Mouse (Mus musculus): ENCODE measurements around the gene Cbfa2t3. TPM values are rescaled to one million over a fixed set of nuclear protein-coding genes. Genes with fewer than 3 reads are reported as not detected.
"Not testable (repeated sequence)": the region's sequence is repeated elsewhere in the genome, so short reads cannot be mapped to it uniquely, and the experiment has no call there.

Gene Cbfa2t3
- total RNA-seq, 2 experiments from 2014 or later, result 40.0 to 43.6 TPM

DNA sequence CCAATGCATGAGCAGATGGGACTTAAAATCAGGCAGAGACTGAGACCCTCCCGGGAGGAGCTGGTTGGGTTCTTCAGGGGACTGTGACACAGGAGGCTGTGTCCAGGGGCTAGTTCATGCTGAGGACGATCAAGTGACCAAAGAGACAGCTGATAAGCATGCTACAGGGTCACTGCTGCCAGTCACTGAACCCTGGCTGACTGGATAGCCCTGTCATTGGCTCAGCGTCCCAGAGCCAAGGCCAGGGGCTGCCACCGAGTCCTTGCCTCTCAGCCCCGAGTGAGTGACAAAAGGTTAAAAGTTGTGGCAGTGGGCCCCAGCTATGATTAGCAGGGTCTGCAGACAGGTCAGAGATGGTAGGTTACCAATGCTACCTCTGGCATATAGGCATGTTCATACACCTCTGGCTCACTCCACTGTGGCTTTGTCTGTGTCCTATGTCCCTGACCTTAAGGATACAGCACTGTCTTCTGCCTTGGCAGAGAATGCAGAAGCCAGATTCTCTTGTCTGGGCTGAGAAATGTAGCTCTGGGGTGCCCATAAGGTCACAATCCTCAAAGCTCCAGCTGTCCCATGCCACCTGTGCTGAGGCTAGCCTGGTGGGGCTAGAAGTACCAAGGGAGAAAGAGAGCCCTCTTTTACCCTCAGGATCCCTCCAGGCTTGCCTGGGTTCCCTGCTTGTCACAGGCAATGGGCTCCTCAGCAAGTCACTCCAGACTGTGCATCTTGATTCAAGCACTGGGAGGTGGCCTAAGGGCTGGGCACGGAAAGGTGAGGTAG is 54.5 kb downstream of the Cbfa2t3 start:
- DNase-seq (ENCODE audit: extremely low spot score in 1 of 2, low spot score in 1 of 2), result no peak

DNA sequence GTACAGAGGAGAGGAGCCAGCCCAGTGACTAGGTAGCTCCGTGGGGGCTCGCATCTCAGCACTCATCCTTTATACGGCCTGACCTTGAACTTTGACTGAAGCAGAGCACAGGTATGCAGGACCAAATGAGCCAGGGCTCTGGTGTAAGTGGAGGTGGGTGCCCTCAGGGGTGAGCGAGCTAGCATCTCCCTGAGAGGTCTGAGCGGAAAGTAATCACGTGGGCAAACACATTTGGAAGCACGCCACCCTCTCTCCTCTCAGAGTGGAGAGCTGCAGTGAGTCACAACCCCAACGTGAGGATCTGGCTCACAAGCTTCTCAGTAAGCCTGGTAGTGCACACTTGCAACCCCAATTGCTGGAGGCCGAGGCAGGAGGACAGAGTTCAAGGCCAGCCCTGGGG is 56.8 kb downstream of the Cbfa2t3 start:
- peak in 1 of 2 experiments; percentile 31 for DNase-seq (ENCODE audit: extremely low spot score in 1 of 2, low spot score in 1 of 2)

- DNase-seq (ENCODE audit: extremely low spot score in 1 of 2, low spot score in 1 of 2), result peak; percentile 53 to 59
These were observed 57.5 kb downstream of the Cbfa2t3 start for GRCm38 (mm10) chr8:122641406-122641805.

- DNase-seq (ENCODE audit: extremely low spot score in 1 of 2, low spot score in 1 of 2), result no peak
These were observed 58.1 kb downstream of the Cbfa2t3 start for GRCm38 (mm10) chr8:122640825-122641224.

DNA sequence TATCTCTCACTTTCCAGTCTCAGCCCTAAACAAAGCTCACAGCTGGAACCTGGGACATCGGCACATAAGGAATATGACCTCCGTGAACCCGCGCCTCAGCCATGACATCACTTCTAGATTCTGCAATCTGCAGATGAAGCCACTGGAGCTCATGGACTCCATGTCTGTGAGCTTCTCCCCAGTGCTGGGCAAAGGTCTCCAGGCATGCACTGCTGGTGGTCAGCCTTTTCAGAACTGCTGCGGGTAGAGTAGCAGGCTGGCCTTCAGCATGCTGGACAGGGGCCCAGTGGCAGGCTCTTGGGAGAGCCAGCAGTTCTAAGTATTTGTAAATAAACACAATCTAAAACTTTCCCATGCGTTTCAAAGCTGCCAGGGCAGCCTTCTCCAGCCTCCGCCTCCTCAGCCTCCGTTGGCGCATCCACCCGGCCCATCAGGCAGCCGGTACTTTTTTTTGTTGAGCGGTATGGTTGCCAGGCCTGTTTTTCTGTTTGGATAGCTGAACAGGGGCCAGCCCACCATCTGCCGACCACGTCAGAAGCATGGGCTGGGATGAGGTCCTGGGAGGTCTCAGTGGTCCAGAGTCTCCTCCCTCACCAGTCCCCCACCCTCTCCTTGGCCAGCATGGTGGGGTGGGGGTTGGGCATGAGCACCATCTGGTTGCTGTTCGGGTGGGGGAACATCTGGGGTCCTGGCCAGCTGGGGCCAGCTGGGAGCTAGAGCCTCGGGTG is 59.2 kb downstream of the Cbfa2t3 start:
- DNase-seq (ENCODE audit: extremely low spot score in 1 of 2, low spot score in 1 of 2), result peak in 1 of 2 experiments; percentile 28

GRCm38 (mm10) chr8:122638601-122639000 is 60.3 kb downstream of the Cbfa2t3 start:
- no peak for DNase-seq (ENCODE audit: extremely low spot score in 1 of 2, low spot score in 1 of 2)

- no peak for DNase-seq (ENCODE audit: extremely low spot score in 1 of 2, low spot score in 1 of 2)
These were observed 61.7 kb downstream of the Cbfa2t3 start for GRCm38 (mm10) chr8:122637230-122637629.

GRCm38 (mm10) chr8:122636803-122637175 is 62.1 kb downstream of the Cbfa2t3 start:
- no peak for DNase-seq (ENCODE audit: extremely low spot score in 1 of 2, low spot score in 1 of 2)

- DNase-seq (ENCODE audit: extremely low spot score in 1 of 2, low spot score in 1 of 2), result no peak
These were observed 62.8 kb downstream of the Cbfa2t3 start for GRCm38 (mm10) chr8:122635878-122636802.

- DNase-seq (ENCODE audit: extremely low spot score in 1 of 2, low spot score in 1 of 2), result no peak
These were observed 65.7 kb downstream of the Cbfa2t3 start for GRCm38 (mm10) chr8:122633205-122633604.

DNA sequence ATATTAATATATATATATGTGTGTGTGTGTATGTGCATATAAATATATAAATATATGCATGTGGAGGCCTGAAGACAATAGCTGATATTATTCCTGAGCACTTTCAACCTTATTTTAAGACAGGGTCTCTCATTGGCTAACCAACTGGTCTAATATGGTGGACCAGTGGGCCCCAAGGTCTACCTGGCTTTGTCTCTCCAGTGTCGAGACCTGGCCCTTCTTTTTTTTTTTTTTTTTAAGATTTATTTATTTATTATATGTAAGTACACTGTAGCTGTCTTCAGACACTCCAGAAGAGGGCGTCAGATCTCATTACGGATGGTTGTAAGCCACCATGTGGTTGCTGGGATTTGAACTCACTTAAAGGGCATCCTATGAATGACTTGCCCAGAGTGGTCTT is 66.8 kb downstream of the Cbfa2t3 start:
- not testable (repeated sequence) for DNase-seq (ENCODE audit: extremely low spot score in 1 of 2, low spot score in 1 of 2)

DNA sequence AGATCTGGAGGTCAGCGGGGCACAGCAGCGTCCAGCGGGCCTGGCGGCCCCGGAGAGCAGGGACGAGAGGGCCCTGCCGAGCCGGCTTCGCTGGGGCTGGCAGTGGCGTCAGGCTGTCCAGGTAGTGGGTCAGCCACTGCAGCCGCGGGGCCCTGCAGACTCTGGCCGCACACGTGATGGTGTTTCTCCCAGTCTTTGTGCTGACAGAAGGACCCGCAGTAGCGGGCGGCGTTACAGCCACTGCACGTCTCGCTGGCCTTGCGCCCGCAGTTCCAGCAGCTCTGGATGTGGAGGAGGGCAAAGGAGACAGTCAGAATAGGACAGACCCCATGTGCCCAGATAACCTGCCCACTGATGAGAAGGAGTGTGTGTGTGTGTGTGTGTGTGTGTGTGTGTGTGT is 68.2 kb downstream of the Cbfa2t3 start:
- no peak for DNase-seq (ENCODE audit: extremely low spot score in 1 of 2, low spot score in 1 of 2)

- no peak for DNase-seq (ENCODE audit: extremely low spot score in 1 of 2, low spot score in 1 of 2)
These were observed 69.5 kb downstream of the Cbfa2t3 start for GRCm38 (mm10) chr8:122629388-122629787.

GRCm38 (mm10) chr8:122626896-122627295 is 72.0 kb downstream of the Cbfa2t3 start:
- no peak for DNase-seq (ENCODE audit: extremely low spot score in 1 of 2, low spot score in 1 of 2)

- no peak for DNase-seq (ENCODE audit: extremely low spot score in 1 of 2, low spot score in 1 of 2)
These were observed 73.1 kb downstream of the Cbfa2t3 start for GRCm38 (mm10) chr8:122625811-122626210.

- no peak for DNase-seq (ENCODE audit: extremely low spot score in 1 of 2, low spot score in 1 of 2)
These were observed 74.3 kb downstream of the Cbfa2t3 start for GRCm38 (mm10) chr8:122624653-122625052.

GRCm38 (mm10) chr8:122623844-122624642 is 74.9 kb downstream of the Cbfa2t3 start:
- DNase-seq (ENCODE audit: extremely low spot score in 1 of 2, low spot score in 1 of 2), result no peak

DNA sequence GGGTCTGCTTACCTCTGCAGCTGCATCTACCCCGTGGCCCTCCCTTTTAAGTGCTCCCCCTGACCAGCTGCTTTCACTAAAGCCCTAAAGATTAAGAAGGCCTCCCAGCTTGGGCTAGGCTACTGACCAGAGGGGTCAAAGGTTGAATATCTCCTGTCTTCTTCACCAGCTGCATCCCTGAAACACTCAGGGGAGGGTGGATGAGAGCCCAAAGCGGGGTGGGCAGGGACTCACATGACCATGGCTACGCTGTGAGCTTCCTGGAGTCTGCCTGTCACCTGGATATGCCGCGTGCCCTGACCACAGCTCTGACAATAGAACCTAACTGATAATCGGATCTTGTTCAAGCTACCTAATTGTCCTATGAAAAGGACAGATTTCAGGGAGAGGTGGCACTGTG is 76.2 kb downstream of the Cbfa2t3 start, which contains the start of gene Pabpn1l:
Gene Pabpn1l, minus strand, starts transcription at position 13 of the 400 bp plus-strand sequence.
- DNase-seq (ENCODE audit: extremely low spot score in 1 of 2, low spot score in 1 of 2), result no peak

DNA sequence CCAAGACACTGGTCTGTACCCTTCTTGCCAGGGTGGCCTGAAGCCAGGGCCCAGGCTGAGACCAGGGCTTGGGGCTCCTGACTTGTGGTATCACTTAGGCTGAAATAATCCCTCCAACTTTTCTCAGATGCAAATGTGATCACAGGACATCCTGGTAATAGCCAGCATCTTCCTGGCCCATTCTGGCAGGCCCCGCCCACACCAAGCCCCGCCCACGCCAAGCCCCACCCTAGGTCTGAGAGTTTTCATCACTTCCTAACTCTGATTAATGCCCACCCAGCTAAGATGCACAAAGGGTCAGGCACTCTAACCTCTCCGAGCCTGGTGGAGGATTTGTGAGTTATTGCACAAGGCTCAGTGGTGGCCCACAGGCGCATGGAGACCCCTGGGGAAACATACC is 78.5 kb downstream of the Cbfa2t3 start:
- DNase-seq (ENCODE audit: extremely low spot score in 1 of 2, low spot score in 1 of 2), result no peak
